Mouse (Mus musculus) heart, embryonic 12.5 days (tissue): ENCODE measurements around the gene Tecpr1. TPM values are rescaled to one million over a fixed set of nuclear protein-coding genes. Genes with fewer than 3 reads are reported as not detected.
A peak's percentile ranks its signal among the peaks of the same experiment; 100 is the strongest.

ENCODE experiments used
- ATAC-seq: fragments of 200-750 bp; cut with Nextera tagmentation; 2 replicates; pipeline ENCODE4 v1.8.0; 2017; ENCODE audit warnings: moderate TSS enrichment, moderate library complexity; ENCODE audit not compliant: insufficient number of reproducible peaks, low FRiP score
- H3K27ac ChIP-seq: fragments of 300-500 bp; sonication (generic); 2 replicates; pipeline ENCODE4 v1.5.1; 2016; ENCODE audit warnings: mild to moderate bottlenecking, moderate library complexity; ENCODE audit not compliant: poor library complexity, severe bottlenecking
- H3K27me3 ChIP-seq: fragments of 300-500 bp; sonication (generic); replicated peaks from 2 replicates; pipeline ENCODE4 v1.6.1; 2016; ENCODE audit warnings: mild to moderate bottlenecking, moderate library complexity
- H3K36me3 ChIP-seq: fragments of 300-500 bp; sonication (generic); 2 replicates; pipeline ENCODE4 v1.6.1; 2016; ENCODE audit warnings: mild to moderate bottlenecking, moderate library complexity
- H3K4me1 ChIP-seq: fragments of 300-500 bp; sonication (generic); replicated peaks from 2 replicates; pipeline ENCODE4 v1.6.1; 2016; ENCODE audit warnings: mild to moderate bottlenecking
- H3K4me2 ChIP-seq: fragments of 300-500 bp; sonication (generic); 2 replicates; pipeline ENCODE4 v1.6.1; 2016; ENCODE audit warnings: mild to moderate bottlenecking, moderate library complexity
- H3K4me3 ChIP-seq: fragments of 300-500 bp; sonication (generic); 2 replicates; pipeline ENCODE4 v1.5.1; 2016; ENCODE audit warnings: mild to moderate bottlenecking
- H3K9ac ChIP-seq: fragments of 300-500 bp; sonication (generic); 2 replicates; pipeline ENCODE4 v1.6.1; 2016; ENCODE audit warnings: mild to moderate bottlenecking, moderate library complexity
- H3K9me3 ChIP-seq: fragments of 300-500 bp; sonication (generic); replicated peaks from 2 replicates; pipeline ENCODE4 v1.6.1; 2016; ENCODE audit warnings: mild to moderate bottlenecking, moderate library complexity
- WGBS: fragments of 180-500 bp; shearing (Covaris S2); methylation state at CpG from one replicate; pipeline ENCODE4 v1.1.7; 2016; 5-methylcytosine and 5-hydroxymethylcytosine counted together
- polyA plus RNA-seq: library from polyadenylated mRNA; unstranded; fragments of >200 nt; fragmentation: Nextera tagmentation; extraction: Ambion mirVana; gene quantifications from 2 replicates; pipeline ENCODE4 v1.2.1, GENCODE M21; 2016

The Tecpr1 gene
- polyA plus RNA-seq, 1 experiment from 2014 or later, result 19.1 TPM

DNA sequence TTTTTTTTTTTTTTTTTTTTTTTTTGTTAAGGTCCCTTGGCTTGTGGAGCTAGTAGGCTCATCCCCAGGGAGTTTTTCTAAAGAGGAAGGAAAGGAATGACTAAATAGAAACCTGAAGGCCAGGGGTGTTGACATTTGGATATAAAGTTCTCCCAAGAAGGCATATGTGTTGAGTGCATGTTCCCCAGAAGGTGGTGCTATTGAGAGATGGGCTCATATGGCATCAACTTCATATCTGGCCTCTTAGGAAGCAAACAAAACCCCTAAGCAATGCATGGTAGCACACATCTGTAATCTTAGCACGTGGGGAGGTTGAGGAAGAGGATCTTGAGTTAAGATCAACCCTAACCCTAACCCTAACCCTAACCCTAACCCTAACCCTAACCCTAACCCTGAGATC is 8.0 kb upstream of the Tecpr1 start:
- Histone ChIP-seq H3K4me2 (no peak overlapping the region), H3K4me3 (no peak overlapping the region), H3K4me1 (no peaks in the 10 kb centered on the region), H3K9ac (no peak overlapping the region), H3K27me3 (no peaks in the 10 kb centered on the region), H3K27ac (no peak overlapping the region), H3K36me3 (no peaks in the 10 kb centered on the region), H3K9me3 (peaks cover 3% of the 10 kb centered on the region)
- ATAC-seq, result no peak
- WGBS, result 59% methylated on average over 1 of the region's 1 CpGs

DNA sequence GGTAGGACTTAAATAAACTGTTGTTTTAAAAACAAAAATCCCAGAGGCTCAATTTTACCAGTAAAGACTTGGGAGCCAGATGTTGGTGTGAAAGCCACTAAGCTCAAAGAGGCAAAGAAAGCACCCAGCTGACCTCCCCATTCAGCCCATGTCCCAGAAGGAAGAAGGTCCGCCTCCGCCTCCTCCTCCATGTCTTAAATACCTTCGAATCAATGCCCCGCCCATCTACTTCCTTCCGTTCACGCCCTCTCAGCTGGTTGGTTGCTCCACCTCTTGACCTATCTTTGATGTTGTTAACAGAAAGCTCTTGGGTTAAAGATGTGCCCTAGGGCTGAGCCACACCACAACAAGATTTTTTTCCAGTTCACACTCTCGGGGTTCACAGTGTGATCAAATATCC is 6.8 kb upstream of the Tecpr1 start:
- WGBS, result 87% methylated on average over 7 of the region's 7 CpGs
- peaks cover 3% of the 10 kb centered on the region for H3K9me3 ChIP-seq

GRCm38 (mm10) chr5:144226220-144226619 is 2.8 kb upstream of the Tecpr1 start:
- 24% methylated on average over 11 of the region's 11 CpGs for WGBS
- H3K27me3 ChIP-seq, result no peaks in the 10 kb centered on the region
- no peak overlapping the region for H3K4me3 ChIP-seq
- no peak overlapping the region for H3K4me2 ChIP-seq
- no peaks in the 10 kb centered on the region for H3K36me3 ChIP-seq
- no peaks in the 10 kb centered on the region; the same call in 1 of the 2 replicates for H3K9me3 ChIP-seq
- no peak overlapping the region for H3K27ac ChIP-seq
- H3K4me1 ChIP-seq, result peaks cover 19% of the 10 kb centered on the region
- no peak overlapping the region for H3K9ac ChIP-seq
- ATAC-seq, result no peak

More for the DNA sequence above, 6.8 kb upstream of the Tecpr1 start:
- no peak overlapping the region for H3K27ac ChIP-seq
- no peaks in the 10 kb centered on the region for H3K4me1 ChIP-seq
- H3K4me3 ChIP-seq, result no peak overlapping the region
- ATAC-seq, result no peak
- no peaks in the 10 kb centered on the region for H3K36me3 ChIP-seq
- no peak overlapping the region for H3K9ac ChIP-seq
- no peak overlapping the region for H3K4me2 ChIP-seq
- H3K27me3 ChIP-seq, result no peaks in the 10 kb centered on the region

DNA sequence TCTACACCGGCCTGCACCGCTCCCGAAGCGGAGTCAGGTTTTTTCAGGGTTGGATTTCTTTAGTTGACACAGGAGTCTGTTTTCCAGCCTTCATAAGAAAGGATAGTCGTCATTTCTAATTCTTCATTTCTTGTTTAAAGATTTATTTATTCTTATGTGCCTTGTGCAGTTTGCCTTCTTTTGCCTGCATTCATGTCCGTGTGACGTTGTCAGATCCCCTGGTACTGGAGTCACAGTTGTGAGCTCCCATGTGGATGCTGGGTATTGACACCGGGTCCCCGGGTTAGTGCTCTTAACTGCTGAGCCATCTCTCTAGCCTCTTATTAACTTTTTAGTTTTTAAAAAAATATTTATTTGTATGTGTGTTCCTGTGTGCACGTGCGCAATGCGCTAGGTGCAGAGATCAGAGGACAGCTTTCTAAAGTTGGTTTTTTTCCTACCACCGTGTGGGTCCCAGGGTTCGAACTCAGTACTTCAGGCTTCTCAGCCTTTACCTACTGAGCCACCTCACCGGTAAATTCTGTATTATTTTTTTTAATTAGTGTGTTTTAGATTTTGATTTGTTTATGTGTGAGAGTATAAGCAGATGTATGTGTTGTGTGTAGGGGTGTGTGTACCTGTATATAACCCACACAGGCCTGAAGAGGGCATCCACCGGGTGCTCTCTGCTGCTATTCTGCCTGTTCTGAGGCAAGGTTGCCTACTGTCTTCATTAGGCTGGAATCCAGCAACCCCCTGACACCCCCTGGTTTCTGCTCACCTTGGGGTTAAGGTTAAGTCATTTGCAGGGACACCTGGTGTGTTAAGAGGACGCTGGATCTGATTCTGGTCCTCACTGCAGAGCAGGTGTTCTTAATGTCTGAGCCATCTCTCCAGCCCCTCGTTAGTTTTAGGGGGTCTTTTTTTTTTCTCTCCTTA is 743 bp upstream of the Tecpr1 start:
- no peaks in the 10 kb centered on the region for H3K36me3 ChIP-seq
- H3K4me2 ChIP-seq, result peak overlapping the region; percentile 89
- WGBS, result 23% methylated on average over 18 of the region's 18 CpGs
- no peak for ATAC-seq
- H3K9ac ChIP-seq, result peak overlapping the region; percentile 76
- peak overlapping the region; percentile 83 for H3K4me3 ChIP-seq
- H3K27me3 ChIP-seq, result no peaks in the 10 kb centered on the region
- 0 out of 2 replicates have a peak overlapping the region, but pooled peaks have one; percentile 57 for H3K27ac ChIP-seq
- peaks cover 19% of the 10 kb centered on the region for H3K4me1 ChIP-seq
- no peaks in the 10 kb centered on the region; the same call in 1 of the 2 replicates for H3K9me3 ChIP-seq

DNA sequence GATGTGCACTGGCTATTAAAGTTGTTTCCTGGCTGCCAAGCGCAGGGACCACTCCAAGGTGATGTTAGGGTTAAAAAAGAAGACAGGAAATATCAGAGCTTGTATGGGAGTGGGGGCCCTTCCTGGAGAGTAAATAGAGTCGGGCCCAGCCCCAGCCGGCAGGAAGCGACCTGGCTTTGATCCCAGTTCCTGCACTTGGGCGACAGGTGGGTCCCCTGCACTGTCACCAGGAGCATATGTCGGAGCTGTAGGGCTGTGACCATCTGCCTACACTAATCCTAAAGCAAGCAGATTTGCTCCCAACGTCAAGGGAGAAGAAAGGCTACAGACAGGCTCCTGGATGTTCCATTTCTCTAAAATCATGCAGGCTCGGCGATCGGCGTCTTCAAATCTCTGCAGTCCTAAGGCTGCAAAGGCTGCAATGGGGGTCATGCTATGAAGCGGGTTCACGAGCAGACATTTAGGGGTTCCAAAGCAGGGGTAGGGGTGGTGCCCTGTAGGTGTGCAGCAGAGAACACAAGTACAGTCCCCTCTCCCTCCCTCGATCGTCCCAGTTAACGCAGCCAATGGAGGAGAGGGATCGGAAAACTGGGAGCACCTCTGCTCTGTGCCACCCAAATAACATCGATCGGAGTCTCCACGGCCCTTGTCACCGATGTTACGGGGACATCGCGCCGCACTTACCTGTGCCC is 458 bp downstream of the Tecpr1 start:
- WGBS, result 2% methylated on average over 25 of the region's 25 CpGs
- Histone ChIP-seq H3K4me3 (peak overlapping the region; percentile 83), H3K9ac (peak overlapping the region; percentile 75), H3K4me1 (peaks cover 19% of the 10 kb centered on the region), H3K27ac (peak overlapping the region; percentile 48), H3K9me3 (no peaks in the 10 kb centered on the region; the same call in 1 of the 2 replicates), H3K36me3 (0 out of 2 replicates have a peak, but pooled peaks cover 5% of the 10 kb centered on the region), H3K4me2 (peak overlapping the region; percentile 89), H3K27me3 (no peaks in the 10 kb centered on the region)
- peak; percentile 27; the same call in 1 of the 2 replicates for ATAC-seq

DNA sequence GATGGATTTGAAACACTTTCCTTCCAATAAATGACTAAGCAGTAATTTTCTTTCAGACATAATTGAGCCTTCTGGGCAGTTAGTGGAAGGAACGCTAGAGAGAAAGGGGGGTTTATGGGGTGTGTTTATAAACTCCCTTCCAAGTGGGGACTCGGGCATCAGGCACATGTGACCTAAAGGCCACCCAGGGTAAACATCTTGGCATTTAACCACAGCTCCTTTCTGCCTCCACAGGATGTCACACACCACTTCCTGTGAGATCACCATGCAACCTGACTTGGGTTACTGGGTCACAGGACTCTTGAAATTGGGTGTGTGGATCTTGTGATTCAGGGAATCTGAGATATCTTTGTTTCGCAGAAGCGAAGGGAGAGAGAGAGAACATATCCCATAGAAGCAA is 2.1 kb downstream of the Tecpr1 start:
- Histone ChIP-seq H3K27ac (no peak overlapping the region), H3K4me1 (peaks cover 19% of the 10 kb centered on the region), H3K9ac (no peak overlapping the region), H3K36me3 (peaks cover 15% of the 10 kb centered on the region), H3K9me3 (no peaks in the 10 kb centered on the region), H3K4me3 (no peak overlapping the region), H3K4me2 (no peak overlapping the region), H3K27me3 (no peaks in the 10 kb centered on the region)
- ATAC-seq, result no peak
- WGBS, result 67% methylated on average over 4 of the region's 4 CpGs

DNA sequence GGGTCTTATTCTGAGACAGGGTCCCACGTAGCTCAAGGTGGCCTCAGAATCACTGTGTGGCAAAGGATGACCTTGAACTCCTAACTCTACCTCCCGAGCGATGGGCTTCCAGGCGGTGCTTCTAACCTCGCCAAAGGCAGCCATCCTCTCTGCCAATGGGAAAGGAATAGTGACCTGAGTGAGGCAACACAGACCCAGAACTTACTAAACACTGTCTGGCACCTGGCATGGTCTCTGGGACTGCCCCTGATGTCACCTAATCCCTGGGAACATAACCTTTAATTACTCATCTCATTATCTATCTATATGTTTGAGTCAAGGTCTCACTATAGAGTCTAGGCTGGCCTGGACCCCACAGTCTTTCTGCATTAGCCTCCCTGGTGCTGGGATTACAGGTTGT is 3.5 kb downstream of the Tecpr1 start:
- Histone ChIP-seq H3K4me2 (no peak overlapping the region), H3K27me3 (no peaks in the 10 kb centered on the region), H3K9me3 (no peaks in the 10 kb centered on the region), H3K36me3 (peaks cover 26% of the 10 kb centered on the region), H3K27ac (no peak overlapping the region), H3K4me1 (peaks cover 19% of the 10 kb centered on the region), H3K9ac (no peak overlapping the region), H3K4me3 (no peak overlapping the region)
- WGBS, result 82% methylated on average over 5 of the region's 5 CpGs
- no peak for ATAC-seq

- Histone ChIP-seq H3K9ac (no peak overlapping the region), H3K9me3 (no peaks in the 10 kb centered on the region), H3K27me3 (no peaks in the 10 kb centered on the region), H3K27ac (no peak overlapping the region), H3K4me3 (no peak overlapping the region), H3K4me1 (peaks cover 17% of the 10 kb centered on the region), H3K4me2 (no peak overlapping the region), H3K36me3 (peaks cover 30% of the 10 kb centered on the region)
- ATAC-seq, result no peak
- WGBS, result 57% methylated on average over 12 of the region's 12 CpGs
These were observed 4.1 kb downstream of the Tecpr1 start for GRCm38 (mm10) chr5:144219306-144219705.

DNA sequence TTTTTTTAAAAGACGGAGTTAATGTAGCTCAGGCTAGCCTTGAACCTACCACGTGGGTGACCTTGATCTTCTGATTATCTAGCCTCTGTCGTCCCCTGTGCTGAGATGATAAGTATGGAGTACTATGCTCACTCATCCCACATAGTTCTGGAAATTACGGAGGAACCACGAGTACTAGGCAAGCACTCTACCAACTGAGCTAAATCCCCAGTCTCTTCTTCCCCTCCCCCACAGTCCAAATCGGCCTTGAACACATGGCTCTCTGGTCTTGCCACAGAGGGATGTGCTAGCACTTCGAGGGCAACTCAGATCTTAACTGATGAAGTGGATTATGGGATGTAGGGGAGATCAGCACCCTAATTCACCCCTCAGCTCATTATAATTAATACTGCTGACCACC is 5.4 kb downstream of the Tecpr1 start:
- Histone ChIP-seq H3K4me1 (peaks cover 13% of the 10 kb centered on the region), H3K9me3 (no peaks in the 10 kb centered on the region), H3K4me3 (no peak overlapping the region), H3K36me3 (peaks cover 42% of the 10 kb centered on the region), H3K27ac (no peak overlapping the region), H3K27me3 (no peaks in the 10 kb centered on the region), H3K9ac (no peak overlapping the region), H3K4me2 (no peak overlapping the region)
- 84% methylated on average over 7 of the region's 7 CpGs for WGBS
- no peak for ATAC-seq

DNA sequence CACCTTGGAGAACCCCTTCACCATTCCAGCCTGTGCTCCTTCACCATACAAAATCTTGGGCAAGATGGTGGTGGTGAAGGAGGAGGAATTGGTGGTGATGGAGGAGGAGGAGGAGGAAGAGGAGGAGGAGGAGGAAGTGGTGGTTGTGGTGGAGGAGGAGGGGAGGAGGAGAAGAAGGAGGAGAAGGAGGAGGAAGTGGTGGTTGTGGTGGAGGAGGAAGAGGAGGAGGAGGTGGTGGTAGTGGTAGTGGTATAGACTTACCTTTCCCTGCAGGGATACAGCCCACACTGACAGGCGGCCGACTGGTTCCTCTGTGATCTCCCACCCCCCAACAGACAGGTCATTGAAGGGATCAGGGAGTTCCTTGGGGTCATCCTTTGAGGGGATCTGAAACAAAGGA is 7.4 kb downstream of the Tecpr1 start:
- no peak for ATAC-seq
- H3K9ac ChIP-seq, result no peak overlapping the region
- 95% methylated on average over 2 of the region's 2 CpGs for WGBS
- H3K4me2 ChIP-seq, result no peak overlapping the region
- no peaks in the 10 kb centered on the region for H3K27me3 ChIP-seq
- no peaks in the 10 kb centered on the region for H3K4me1 ChIP-seq
- H3K36me3 ChIP-seq, result peaks cover 60% of the 10 kb centered on the region
- H3K27ac ChIP-seq, result no peak overlapping the region
- no peak overlapping the region for H3K4me3 ChIP-seq
- no peaks in the 10 kb centered on the region for H3K9me3 ChIP-seq

DNA sequence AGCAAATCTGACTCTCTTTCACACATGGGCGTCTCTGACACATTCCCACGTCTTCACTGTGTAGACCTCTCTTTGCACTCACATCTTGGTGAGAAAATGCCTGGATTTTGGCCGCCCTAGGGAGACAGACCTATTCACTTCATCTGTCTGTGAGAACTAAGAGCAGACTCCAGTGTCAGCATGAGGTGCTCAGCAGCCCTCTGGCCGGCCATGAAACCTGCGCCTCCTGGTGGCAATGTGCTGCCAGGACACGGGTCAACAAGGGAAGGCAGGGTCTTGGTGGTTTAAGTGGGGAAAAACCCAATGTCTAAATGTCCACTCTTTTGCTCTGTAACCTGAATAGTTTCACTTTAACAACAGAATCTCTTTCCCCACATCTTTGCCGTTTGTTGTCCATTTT is 9.0 kb downstream of the Tecpr1 start:
- no peak for ATAC-seq

More for the DNA sequence above, 9.0 kb downstream of the Tecpr1 start:
- WGBS, result 25% methylated on average over 7 of the region's 7 CpGs
- Histone ChIP-seq H3K9me3 (no peaks in the 10 kb centered on the region), H3K4me3 (no peak overlapping the region), H3K27ac (no peak overlapping the region), H3K9ac (no peak overlapping the region), H3K4me2 (no peak overlapping the region), H3K36me3 (peaks cover 75% of the 10 kb centered on the region), H3K4me1 (no peaks in the 10 kb centered on the region), H3K27me3 (no peaks in the 10 kb centered on the region)
